Mouse (Mus musculus) natural killer cell, adult 2 months (primary cell): ENCODE results near the gene Tapbp.
"Not testable (repeated sequence)": the region's sequence is repeated elsewhere in the genome, so short reads cannot be mapped to it uniquely, and the experiment has no call there.

Experiments used
- DNase-seq, 2 experiments: peaks; one replicate each; pipeline ENCODE4 v3.0.0; 2022; ENCODE audit warnings: low spot score in 2 of 2

Gene Tapbp

GRCm38 (mm10) chr17:33915671-33916250 lies at the start of gene Tapbp, which contains the start of gene Zbtb22:
TSS of gene Tapbp (plus strand) at chr17:33915899.
TSS of gene Zbtb22 (plus strand) at chr17:33915904.
- DNase-seq: peak; percentile 91 to 93

GRCm38 (mm10) chr17:33873537-33873936 lies 42.2 kb upstream of the Tapbp start, which contains the start of gene Gm7029:
TSS of gene Gm7029 (plus strand) at chr17:33873837.
- DNase-seq: not testable (repeated sequence)

GRCm38 (mm10) chr17:33874411-33874810 lies 41.3 kb upstream of the Tapbp start:
- DNase-seq: no peak

DNA sequence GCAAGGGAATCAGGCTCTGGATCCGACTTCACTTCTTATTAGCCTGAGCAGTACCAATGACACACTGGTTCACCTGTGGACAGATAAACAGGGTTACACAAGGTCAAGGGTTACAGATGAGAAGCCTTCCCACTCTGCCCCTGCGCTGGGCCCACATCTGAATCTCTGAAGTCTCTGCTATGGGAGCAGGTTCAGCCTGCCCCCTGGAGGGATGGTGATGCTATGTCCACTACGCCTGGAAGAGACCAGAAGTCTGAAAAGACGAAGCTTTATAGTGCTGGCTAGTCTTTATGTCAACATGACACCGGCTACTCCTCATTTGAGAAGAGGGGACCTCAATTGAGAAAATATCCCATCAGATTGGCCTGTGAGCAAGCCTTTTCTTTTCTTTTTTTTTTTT lies 39.9 kb upstream of the Tapbp start:
- DNase-seq: not testable (repeated sequence)

DNA sequence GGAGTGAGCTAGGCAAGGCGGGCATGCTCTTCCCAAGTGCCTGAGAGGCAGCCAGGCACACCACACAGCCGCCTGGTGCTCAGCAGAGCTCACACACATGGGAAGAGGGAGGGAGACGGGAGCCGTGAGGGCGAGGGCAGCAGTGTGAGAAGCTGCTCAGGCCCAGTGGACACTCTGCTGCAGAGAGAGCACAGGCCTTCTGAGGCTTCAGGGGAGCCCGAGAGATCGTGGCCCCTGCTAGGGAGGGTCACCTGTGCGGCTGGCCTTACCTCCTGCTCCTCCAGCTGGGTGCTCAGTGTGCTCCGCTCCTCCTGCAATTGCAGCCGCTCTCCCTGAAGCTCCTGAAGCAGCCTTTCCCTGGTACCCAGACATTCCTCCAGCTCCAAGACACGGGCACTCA lies 31.4 kb upstream of the Tapbp start:
- DNase-seq: not testable (repeated sequence)

DNA sequence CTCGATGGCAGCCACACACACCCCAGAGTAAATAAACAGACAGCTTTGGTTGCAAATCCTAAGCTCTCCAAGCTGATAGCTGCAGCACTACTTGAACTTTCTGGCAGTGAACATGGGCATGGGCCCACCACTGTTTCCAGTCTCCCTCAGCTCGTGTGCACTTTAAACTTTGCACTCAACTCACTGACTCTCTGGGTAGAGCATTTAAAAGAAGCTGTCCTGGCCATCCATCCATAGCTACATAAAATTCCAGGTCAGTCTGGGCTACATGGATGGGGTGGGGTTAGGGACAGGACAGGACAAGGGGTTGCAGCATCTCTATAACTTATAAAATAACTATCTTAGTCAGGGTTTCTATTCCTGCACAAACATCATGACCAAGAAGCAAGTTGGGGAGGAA lies 27.9 kb upstream of the Tapbp start:
- DNase-seq: not testable (repeated sequence)

DNA sequence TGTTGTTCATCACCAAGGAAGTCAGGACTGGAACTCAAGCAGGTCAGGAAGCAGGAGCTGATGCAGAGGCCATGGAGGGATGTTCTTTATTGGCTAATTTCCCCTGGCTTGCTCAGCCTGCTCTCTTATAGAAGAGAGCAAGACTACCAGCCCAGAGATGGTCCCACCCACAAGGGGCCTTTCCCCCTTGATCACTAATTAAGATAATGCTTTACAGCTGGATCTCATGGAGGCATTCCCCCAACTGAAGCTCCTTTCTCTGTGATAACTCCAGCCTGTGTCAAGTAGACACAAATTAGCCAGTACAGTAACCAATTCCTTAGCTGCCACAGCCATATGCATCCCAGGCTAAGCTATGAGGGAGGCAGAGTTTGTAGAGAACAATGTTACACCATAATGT lies 27.5 kb upstream of the Tapbp start:
- DNase-seq: not testable (repeated sequence)

DNA sequence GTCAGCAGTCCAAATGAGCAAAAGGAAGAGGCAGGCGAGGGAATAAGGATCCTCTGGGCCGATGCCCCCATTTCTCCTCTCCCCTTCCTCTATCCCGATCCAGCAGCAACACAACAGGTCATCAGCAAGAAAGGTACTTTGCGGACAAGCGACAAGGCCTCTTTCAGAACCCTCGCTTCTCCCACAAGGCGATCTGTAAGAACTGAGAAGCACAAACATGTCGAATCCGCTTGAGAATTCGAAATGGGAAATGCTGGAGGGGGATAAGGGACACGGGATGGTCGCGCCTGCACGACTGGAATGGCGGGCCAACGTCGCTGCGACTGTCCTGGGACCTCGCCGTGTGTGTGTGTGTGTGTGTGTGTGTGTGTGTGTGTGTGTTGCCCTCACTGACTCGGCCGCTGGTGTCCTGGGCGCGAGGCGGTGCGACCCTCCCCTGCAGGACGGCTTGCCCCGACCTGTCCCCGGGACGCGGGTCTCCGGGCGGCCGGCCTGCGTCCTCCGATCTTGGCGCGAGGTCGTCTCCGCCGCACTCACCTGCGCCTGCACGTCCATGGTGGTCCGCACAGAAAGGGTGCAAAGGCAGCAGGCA lies 25.7 kb upstream of the Tapbp start:
- DNase-seq: not testable (repeated sequence)

- peak; percentile 99 to 100 for DNase-seq
Measured at GRCm38 (mm10) chr17:33890533-33891059, 25.1 kb upstream of the Tapbp start, which contains the start of gene Kifc1. TSS of gene Kifc1 (minus strand) at chr17:33890661.

- no peak for DNase-seq
Measured at GRCm38 (mm10) chr17:33891357-33891756, 24.3 kb upstream of the Tapbp start.

DNA sequence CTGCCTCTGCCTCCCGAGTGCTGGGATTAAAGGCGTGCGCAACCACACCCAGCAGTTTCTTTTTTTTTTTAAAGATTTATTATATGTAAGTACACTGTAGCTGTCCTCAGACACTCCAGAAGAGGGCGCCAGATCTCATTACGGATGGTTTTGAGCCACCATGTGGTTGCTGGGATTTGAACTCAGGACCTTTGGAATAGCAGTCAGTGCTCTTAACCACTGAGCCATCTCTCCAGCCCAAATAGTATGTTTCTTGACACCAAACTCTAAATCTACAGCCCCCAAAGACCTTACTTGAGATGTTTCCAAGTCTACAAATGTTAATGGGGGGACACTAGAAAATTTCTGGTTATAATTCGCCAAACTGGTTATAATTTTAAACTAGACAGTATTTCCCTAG lies 23.8 kb upstream of the Tapbp start:
- peak; percentile 25 to 31 for DNase-seq

GRCm38 (mm10) chr17:33892429-33892828 lies 23.3 kb upstream of the Tapbp start:
- DNase-seq: no peak

DNA sequence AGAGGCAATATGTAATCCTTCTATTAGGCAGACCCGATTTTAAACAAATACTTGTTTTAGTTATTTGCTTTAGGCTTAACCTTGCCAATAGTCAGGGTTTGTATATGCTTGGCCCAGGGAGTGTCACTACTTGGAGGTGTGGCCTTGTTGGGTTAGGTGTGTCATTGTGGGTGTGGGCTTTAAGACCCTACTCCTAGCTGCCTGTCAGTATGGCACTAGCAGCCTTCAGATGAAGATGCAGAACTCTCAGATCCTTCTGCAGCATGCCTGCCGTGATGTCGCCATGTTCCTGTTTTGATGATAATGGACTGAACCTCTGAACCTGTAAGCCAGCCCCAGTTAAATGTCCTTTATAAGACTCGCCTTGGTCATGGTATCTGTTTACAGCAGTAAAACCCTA lies 22.7 kb upstream of the Tapbp start:
- DNase-seq: not testable (repeated sequence)

GRCm38 (mm10) chr17:33897114-33897794 lies 18.4 kb upstream of the Tapbp start:
- peak in 1 of 2 experiments; percentile 60 for DNase-seq

DNA sequence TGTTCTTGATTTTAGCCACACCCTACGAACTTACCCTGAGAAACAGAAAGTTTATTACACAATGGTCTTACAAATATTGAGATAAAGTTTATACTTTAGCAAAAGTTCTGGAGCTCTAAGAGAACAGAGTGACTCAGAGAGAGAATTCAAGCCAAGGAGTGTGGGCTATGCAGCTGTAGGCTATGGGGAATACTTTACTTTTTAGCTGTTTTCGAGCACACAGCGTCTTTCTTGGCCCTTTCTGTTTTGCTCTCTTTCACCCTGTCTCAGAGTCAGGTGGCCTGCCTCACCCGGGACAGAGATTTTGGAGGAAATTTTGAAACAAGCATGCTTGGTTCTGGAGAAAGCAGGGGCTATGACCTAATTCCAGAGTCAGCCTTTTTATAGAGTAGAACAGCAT lies 17.5 kb upstream of the Tapbp start:
- DNase-seq: not testable (repeated sequence)

- no peak for DNase-seq
Measured at GRCm38 (mm10) chr17:33899642-33900041, 16.1 kb upstream of the Tapbp start.

GRCm38 (mm10) chr17:33900281-33900988 lies 15.3 kb upstream of the Tapbp start:
- no peak for DNase-seq

GRCm38 (mm10) chr17:33900989-33901314 lies 14.7 kb upstream of the Tapbp start:
- DNase-seq: no peak

- no peak for DNase-seq
Measured at GRCm38 (mm10) chr17:33901653-33902052, 14.0 kb upstream of the Tapbp start.

GRCm38 (mm10) chr17:33902079-33902478 lies 13.6 kb upstream of the Tapbp start:
- DNase-seq: no peak

GRCm38 (mm10) chr17:33902491-33902890 lies 13.2 kb upstream of the Tapbp start:
- no peak for DNase-seq
